Mouse (Mus musculus) induced T-regulatory cell, adult 2 months (primary cell): ENCODE measurements around the gene Rhoc.
"Not testable (repeated sequence)": the region's sequence is repeated elsewhere in the genome, so short reads cannot be mapped to it uniquely, and the experiment has no call there.

Experiments
- DNase-seq: peaks from one replicate; pipeline ENCODE4 v3.0.0-alpha.2; 2012; ENCODE audit warnings: low read depth

The Rhoc gene

DNA sequence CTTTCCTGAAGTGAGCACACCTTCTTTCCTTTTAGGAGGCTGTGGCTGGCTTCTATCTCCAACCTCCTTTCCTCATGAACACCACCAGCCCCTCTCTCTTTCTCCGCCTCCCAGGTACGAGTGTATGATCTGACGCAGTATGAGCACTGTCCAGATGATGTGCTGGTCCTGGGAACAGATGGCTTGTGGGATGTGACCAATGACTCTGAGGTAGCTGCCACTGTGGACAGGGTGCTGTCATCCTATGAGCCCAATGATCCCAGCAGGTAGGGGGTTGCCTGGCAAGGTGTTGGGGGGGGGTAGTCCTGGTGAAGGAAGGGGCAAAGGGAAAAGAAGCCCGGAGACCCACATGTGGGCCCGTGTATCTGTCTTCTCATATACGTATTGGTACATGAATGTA, 2.9 kb upstream of the Rhoc start:
- peak; percentile 9 for DNase-seq

DNA sequence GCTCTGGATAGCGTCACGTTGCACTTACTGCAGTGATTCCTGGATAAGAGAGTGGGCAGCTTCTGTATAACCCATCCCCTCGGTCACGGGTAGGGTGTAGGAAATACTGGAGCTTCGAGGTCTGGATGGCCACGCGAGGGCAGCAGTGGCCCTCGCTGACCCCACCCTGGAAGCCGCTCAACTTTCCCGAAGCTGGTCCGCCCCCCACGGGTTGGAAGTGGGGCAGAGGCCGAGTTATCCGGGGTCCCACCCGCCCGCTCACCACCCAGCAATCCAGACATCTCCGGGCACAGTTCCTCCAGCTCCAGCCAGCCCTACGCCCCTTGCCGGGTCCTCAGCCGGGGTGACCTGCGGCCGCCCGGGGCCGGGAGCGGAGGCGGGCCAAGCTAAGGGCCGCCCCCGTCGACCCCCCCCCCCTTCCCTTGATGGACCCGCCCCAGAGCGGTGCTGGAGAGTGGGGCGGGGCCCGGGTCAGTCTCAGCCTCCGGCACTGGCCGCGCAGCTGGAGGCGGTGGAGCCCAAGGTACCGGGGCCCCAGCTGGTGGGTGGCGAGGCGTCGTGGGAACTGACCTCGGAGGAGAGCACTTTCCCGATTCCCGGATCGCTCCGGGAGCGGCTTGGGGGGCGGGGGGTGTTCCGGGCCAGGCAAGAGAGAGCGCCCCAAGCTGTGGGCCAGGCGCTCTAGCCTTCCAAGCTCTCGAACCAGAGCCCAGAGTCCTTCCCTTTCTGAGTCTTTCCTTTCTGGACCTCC, 561 bp downstream of the Rhoc start:
- peak; percentile 77 for DNase-seq

DNA sequence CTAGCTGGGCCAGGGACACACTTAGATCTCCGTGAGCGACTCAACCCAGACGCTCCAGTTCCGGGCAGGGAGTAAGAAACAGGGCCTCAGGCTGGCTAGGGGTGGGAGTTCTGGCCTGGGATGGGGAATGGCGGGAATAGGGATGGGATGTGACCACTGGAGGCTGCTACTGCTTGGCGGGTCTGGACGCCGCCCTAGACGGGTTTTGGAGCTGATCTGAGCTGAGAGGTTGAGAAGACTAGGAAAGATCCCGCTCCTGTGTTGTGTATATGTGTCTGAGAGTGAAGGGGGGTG, 1.1 kb downstream of the Rhoc start:
- DNase-seq: no peak

DNA sequence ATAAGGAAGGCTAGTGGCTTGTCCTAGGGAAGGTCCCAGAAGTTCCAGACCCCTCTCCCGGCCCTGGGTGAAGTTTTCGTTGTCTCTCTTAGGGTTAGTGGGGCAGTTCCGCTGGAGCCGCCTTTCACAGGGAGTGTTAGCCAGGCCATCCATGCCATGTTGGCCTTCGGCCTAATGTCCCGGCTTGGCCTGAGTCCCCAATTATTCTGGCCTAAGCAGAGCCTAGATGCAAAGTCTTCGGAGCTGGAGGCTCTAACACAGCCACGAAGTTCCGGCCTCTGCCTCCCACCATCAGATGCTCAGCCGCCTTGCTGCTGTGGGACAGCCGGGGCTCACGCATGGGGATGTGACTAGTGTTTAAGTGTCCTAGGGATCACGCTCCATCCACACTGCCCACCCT, 1.6 kb downstream of the Rhoc start:
- DNase-seq: no peak

DNA sequence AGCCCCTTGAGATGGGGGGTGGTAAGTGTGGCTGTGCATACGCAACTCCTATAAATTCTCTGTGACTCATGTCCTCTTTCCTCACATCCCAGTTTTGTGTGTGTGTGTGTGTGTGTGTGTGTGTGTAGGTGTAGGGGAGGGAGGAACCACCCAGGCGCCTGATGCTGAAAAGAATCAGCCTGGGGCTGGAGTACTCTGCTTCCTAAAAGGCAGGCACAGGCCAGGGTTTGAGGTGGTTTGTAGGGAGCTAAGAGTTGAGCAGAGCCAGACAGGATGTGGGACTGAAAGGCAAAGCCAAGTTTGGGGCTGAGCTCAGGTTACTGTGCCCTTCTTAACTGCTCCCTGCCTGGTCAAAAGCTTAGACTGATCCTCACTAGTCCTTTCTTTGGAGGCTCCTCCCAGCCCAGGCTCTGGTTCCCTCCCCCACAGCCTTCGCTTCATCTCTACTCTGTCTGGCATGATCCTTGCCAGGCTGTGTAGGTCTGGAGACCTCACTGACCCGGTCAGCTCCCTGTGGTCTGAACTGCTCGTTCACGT, 2.3 kb downstream of the Rhoc start:
- DNase-seq: peak; percentile 39

DNA sequence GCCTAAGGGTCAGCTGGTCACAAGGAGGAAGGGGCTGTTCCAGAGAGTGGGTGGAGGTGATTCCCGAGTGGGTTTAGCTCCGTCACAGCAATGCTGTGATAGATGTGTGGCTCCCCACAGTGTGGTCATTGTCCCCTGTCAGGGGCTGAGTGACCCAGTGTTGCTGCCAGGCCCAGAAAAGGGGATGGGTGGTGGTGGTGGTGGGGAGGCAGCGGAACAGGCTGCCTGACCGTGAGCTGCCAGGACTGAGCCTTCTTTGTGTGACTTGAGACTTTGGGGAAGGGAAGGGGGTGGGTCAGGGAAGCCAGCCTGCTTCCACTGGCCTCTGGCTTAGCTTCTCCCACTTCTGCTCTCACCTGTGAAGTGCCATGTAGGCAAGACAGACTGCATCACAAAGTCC, 2.8 kb downstream of the Rhoc start:
- no peak for DNase-seq

DNA sequence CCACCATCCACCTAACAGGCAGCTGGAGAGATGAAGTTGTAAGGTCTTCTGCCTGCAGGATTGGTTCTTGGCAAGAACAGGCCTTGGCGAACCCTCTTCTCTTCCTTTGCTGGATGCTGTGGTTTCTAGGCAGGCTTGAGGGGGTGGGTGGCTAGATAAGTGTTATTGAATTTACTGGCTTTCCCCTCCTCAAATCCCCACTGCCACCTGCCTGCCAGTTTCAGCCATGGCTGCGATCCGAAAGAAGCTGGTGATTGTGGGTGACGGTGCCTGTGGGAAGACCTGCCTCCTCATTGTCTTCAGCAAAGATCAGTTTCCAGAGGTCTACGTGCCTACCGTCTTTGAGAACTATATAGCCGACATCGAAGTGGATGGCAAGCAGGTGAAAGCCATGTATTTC, 3.5 kb downstream of the Rhoc start:
- DNase-seq: no peak

DNA sequence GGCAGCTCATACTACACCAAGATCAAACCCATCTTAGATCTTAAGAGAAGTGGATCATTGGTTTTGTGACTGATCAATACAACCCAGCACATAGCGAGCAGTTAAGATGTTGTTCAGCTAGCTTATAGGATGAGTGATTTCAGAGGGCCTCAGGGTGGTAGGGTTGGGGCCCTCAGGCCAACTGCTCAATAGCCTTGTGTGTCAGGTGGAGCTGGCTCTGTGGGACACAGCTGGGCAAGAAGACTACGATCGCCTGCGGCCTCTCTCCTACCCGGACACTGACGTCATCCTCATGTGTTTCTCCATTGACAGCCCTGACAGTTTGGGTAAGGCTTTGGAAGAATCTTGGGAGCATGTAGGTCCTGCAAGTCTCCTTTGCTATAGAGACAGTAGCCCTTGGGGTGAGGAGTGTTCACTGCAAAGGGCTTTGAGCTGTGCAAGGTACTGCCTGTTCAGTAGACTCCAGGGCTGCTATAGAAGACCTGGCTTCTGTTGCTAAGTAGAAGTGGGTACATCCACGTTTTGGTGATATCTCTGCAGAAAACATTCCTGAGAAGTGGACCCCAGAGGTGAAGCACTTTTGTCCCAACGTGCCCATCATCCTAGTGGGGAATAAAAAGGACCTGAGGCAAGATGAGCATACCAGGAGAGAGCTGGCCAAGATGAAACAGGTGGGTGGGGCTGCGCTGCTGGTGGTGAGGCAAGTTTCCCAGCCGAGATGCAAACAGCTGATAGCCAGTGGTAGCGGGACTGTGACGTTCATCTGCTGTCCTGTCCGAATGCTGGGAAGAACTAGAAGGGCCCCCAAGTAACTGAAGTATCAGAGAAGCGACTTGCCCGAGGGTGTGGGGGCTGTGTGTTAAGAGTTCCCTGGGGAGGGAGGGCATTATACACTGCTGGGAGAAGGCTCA, 4.4 kb downstream of the Rhoc start:
- DNase-seq: peak; percentile 36

DNA sequence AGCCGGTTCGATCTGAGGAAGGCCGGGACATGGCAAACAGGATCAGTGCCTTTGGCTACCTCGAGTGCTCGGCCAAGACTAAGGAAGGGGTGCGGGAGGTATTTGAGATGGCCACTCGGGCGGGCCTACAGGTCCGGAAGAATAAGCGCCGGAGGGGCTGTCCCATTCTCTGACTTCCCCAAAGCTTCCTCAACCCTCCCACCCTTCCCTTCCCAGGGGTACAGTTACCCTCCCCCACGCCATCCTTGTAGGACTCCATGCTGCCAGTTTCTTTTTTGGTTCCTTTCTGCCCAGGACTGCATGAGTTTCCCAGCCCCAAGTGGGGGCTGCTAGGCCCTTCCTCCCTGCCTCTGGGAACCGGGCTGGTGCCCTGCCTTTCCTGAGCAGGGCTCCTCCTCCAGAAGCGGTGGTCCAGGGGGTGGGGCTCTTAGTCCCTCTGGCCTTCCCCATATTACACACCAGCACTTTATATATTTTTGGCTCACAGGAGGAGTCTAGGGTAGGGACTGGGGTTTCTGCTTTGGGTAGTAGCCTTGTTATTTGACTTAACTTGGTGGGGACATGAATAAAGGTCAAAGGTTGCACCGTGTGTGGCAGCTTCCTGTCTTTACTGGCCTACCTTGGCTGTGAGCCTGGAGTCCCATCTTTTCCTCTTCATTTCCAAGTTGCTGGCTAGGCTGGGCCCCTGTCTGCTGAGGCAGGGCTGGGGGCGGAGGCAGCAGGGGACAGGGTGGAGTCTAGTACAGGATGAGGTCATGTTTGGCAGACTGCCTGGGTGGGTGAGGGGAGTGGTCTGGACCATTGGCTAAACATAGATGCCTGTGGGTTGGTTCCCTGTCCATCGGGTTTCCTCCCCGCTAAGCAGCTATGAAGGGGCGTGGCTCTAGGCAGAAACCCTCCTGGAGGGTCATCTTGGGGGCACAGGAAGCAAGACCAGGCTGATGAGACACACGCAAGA, 6.0 kb downstream of the Rhoc start:
- DNase-seq: peak; percentile 81

DNA sequence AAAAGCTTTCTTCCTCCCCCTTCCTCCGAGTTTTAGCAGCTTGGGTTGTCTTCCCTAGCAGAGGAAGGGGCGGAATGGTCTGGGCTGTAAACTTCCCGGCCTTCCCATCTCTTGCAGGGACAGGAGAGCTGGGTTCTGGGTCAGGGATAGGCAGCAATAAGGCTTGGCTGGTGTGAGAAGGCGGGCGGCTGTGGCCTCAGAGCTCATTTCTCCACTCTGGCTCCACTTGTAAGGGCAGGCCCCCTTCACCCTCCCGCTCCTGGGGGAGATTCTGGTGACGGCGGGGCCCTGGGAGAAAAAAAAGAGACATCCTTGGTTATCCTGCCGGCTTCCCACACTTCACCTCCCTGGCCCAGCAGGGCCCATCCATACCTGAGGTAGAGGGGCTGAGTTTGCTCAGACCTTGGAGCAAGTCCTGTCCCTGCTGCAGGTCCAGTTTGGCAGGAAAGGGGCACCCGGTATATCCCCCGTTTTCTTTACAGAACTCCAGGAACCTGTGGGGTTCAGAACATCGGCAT, 6.8 kb downstream of the Rhoc start:
- DNase-seq: no peak

DNA sequence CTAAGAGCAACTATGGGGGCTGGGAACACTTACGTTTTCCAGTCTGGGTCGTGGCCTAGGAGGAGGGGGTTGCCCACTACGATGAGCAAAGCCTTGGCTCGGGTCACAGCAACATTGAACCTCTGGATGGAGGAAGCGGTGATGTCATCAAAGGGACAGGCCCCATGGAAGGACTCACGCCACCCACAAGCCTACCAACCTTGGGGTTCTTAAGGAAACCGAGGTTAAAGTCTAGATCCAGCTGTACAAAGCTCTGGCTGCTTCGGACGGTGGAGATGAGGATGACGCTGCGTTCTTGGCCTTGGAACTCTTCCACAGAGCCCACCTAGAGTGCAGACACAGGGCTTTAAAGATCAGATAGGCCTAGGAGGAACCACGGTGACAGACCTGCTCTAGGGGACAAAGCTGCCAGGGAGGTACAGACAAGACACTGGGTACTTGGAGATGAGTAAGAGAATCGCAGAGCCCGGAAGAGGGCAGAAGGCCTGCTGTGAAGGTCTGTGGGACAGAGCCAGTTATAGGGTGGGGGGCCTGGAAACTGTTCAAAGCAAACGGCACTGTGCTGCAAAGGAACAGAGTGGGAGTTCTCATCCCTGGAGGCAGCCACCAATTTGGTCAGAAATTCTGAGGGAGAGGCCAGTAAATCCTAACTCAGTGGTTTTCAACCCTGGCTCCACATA, 7.6 kb downstream of the Rhoc start:
- peak; percentile 53 for DNase-seq

DNA sequence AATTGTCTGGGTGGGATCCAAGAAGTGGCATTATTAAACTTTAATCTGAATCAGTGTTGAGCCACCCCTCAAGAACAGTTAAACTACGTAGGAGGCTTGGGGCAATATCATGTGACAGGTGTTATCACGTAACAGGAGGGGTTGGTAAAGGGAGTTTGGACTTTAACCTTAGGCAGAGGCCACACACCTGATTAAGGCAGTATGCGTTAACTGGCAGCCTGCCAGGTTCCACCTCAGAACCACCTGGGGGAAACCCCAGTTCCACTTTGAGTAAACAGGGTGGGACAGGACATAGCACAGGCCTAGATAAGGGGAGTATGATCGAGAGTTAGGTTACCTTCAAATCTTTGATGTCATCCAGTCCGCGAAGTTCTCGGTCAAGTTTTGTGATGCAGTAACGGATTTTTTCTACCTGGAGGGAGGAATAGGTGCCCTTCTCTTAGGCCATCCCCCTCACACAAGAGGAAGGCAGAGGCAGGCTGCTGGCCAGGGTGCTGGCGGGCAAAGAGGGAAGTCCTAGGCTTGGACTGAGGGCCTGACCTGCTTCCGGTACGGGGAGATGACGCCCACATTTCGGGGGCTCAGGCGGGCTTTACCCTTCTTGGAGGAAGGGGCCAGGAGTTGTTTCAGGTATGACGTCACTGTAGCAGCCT, 8.4 kb downstream of the Rhoc start:
- peak; percentile 93 for DNase-seq

DNA sequence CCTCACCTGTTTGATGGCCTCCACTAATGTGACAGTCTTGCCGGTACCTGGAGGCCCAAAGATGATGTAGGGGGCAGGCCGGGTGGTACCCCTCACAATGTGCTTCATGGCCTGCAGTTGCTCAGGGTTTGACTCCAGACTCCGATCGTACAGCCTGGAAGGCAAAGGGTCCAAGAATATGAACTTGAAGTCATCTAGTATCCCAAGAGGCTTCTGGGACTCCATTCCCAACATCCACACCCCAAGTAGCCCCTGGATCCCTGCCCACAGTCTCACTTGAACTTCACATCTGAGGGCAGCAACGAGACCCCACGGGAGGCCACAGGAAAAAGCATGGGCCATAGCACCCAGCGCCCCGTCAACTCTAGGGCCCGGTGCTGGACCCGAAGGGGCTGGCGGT, 12.5 kb downstream of the Rhoc start:
- no peak for DNase-seq

DNA sequence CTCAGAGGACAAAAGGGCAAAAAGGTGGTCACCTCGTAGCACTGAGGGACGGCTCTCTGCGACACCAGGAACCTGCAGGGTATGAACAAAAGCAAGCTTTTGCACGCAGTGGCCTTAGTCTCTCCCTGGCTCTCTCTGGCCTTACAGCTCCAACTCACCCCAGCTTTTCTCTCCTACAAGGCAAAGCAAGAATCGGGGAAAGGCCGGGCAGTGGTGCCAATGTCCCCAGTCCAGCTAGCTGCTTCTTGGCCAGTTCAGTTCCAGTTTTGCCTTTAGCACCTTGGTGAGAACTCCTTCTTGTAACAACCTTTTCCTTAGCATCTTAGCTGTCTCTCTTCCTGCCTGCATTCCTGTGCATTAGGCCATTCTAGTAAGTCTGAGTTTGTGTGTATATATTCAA, 13.3 kb downstream of the Rhoc start:
- no peak for DNase-seq

DNA sequence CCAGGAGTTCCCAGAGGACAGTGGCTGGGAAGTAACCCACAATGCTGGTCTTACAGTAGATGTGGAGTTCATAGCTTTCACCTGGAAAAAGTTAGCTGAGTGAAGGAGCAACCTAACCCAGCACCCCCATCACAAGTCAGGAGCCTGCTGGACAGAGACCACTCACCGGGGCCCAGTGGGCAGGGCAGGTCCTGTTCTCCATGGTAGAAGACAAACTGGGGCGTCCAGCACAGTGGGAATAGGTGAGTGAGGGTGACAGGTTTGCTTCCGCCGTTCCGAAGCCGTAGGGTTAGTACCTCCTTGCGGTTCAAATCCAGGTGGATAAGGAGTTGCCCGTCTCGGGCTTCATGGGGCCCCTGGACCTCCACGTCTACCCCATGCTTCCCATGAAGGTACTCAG, 16.1 kb downstream of the Rhoc start:
- no peak for DNase-seq

DNA sequence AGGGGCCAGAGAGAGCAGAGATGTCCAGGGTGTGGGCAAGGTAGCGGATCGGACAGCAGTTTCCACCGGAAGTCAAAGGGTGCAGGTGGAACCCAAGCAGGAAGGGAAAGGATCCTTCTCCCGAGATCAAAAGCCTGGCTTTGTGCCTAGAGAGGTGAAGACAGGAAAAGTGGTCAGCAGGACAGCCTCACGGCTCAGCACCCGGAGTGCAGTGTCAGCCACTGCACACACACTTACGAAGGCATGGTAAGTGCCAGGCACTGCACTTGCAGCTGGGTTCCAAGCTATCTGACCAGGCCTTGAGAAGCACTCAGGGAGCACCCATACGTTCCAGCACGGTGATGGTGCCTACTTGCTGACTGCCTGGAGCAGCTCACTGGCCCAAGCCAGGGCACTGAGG, 17.4 kb downstream of the Rhoc start:
- no peak for DNase-seq

DNA sequence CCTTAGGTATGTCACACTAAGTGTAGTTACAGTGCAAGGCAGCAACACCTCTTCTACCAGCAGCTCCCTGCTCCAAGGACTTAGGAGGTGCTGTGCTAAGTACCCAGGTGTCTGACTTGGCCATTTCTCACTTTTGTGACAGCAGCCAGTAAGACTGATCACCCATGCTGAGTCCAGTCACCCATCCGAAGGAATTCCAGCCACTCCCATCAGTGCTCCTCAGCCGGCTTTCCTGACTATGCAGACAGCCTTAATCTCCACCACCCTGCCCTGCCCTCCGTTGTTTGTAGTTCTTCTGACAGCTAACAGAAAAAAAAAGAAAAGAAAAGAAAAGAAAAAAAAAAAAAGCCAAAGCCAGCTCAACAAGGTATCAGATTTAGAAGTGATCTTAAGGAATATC, 23.6 kb downstream of the Rhoc start:
- DNase-seq: no peak

DNA sequence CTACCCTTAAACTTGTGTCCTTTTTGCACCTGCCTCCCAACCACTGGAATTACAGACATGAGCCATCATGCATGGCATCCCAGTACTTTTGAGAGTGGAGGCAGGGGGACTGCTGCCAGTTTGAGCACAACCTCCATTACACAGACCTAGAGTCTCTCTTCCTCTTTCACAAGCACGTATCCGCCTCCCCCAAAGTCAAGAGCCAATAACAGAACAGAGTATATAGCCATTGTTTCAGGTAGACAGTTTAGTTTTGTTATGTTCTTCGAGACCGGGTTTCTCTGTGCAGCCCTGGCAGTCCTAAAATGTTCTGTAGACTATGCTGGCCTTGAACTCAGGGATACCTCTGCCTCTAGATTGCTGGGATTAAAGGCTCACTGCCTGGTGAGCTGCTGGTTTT, 24.1 kb downstream of the Rhoc start:
- no peak for DNase-seq

DNA sequence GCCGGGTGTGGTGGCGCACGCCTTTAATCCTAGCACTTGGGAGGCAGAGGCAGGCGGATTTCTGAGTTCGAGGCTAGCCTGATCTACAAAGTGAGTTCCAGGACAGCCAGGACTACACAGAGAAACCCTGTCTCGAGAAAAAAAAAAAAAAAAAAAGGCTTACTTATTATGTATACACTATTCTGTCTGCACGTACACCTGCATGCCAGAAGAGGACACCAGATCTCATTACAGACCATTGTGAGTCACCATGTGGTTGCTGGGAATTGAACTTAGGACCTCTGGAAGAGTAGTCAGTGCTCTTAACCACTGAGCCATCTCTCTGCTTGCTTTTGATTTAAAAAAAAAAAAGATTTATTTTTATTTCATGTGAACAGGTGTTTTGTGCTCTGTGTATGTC, 25.1 kb downstream of the Rhoc start:
- DNase-seq: not testable (repeated sequence)

DNA sequence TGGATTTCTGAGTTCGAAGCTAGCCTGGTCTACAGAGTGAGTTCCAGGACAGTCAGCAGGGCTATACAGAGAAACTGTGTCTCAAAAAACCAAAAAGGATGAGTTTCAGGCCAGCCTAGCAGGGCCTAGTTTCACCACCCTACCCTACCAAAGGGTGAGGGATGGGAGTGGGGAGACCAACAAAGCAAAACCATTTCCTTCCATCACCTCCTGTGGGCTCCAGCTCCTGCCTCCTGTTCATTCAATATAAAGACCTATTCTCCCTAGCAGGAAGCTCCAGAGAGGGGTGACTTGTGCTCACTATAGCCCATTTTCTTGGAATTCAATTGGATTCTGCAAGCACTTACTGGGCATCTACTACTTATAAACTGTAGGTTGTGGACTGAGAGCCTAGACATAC, 26.6 kb downstream of the Rhoc start:
- no peak for DNase-seq

DNA sequence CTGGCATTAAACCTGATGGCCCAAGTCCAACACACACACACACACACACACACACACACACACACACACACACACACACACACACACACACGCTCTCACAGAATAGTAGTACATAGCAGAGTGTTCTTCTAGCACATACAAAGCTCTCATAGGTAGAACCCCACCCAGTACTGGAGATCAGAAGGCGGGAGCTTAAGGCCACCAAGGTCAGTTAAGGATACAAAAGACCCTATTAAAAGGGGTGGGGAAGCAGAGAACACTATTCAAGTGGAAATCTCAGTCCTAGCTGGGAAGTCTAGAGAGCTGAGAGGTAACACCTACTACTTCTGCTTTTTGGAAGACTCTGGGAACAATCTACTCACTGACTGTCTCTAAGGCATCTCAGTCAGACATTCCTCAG, 27.2 kb downstream of the Rhoc start:
- no peak for DNase-seq
